Mouse (Mus musculus) forelimb bud, embryonic 11.5 days (tissue): Measurements from ENCODE around the gene Pdia4.
A peak's percentile ranks its signal among the peaks of the same experiment; 100 is the strongest.
"Not testable (repeated sequence)": the region's sequence is repeated elsewhere in the genome, so short reads cannot be mapped to it uniquely, and the experiment has no call there.

Source experiments
- DNase-seq: peaks from one replicate; pipeline ENCODE4 v3.0.0-alpha.2; 2012; ENCODE audit warnings: low read depth, low spot score

The Pdia4 gene

DNA sequence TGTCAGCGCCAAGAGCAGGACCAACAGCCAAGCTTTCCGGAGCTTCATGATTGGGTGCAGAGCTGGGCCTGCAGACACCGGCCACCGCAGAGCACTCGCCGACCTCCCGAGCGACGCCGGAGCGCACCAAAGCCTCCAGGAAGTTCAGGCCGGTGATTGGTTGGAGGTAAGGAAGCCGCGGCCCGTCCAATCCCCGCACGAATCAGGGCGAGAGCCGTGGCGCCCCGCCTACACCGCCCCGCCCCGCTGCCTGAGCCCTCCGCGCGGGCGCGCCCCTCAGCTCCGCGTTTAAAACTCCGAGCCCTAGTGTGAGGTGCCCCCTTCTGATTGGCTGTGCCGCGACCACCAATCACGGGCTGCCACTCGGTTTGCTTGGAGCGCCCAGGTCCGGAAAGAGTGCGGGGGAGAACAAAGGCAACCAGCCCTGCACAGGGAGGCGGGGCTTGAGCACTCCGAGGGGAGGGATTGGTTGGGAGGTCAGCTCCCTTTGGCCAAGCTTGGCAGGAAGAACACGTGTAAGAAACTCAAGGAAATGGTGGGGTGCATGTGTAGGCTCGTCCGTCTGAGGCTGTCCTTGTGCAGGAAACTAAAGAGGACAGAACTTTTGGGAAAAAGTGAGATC, at the start of gene Pdia4:
Gene Pdia4 (minus strand): TSS at position 174 of the 622 bp plus-strand sequence.
- DNase-seq: peak; percentile 99

DNA sequence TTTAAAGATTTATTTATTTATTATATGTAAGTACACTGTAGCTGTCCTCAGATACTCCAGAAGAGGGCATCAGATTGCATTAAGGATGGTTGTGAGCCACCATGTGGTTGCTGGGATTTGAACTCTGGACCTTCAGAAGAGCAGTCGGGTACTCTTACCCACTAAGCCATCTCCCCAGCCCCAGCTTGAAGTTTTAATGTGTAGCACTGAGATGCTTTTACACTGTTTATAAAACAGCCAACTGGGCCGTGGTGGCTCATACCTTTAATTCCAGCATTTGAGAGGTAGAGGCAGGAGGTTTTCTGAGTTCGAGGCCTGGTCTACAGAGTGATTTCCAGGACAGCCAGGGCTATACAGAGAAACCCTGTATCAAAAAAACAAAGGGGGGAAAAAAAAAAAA, 44.5 kb upstream of the Pdia4 start:
- not testable (repeated sequence) for DNase-seq

DNA sequence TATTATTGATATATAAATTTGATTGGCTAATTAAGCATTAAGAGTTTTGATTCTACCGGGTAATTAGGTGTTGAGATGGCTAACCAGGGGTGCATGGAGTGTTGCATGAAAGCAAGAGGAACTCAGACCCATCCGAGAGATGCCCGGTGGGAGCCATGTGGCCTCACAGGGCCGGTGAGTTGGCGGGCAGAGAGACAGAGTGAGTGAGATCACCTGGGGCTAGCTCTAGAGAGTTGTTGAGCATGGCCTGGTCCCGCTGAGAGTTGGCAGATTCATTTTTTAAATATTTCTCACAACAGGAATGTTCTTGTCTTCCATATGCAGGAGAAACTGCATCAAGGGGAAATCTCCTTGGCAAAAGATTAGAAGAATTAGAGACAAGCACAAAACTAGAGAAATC, 44.0 kb upstream of the Pdia4 start:
- no peak for DNase-seq

DNA sequence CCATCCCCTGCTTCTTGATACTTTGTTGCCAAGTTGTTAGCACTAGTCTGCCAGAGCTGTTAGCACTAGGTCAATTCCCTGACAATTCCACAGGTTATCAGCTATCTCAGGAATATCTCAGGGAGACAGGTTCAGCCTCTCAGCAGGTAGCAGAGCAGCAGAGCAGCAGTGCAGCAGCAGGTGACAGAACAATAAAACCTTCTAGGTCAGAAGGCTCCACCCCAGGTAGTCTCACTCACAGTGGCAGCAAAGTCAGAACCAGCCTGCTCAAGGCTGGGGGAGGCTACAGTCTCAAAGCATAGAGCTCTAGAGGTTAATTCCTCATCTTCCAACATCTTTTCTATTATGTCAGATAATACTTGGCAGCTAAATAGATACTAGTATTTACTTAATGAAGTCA, 32.5 kb upstream of the Pdia4 start:
- DNase-seq: no peak

DNA sequence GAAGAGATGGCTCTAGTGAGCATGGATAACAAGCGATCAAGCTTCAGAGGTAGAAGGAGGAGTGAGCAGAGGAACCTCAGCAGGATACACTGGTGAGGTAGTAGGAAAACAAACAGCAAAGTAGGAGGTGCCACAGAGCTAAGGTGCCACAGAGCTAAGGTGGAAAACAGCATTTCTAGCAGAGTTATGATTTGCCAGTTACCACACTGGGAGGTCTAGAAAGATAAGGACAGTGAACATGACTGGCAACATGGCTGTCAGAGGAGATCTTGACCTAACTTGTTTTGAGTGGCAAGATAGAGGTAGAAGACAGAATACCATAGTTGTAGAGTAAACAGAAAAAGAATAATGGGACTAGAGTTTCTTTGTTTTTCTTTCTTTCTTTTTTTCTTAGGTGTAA, 29.1 kb upstream of the Pdia4 start:
- no peak for DNase-seq

DNA sequence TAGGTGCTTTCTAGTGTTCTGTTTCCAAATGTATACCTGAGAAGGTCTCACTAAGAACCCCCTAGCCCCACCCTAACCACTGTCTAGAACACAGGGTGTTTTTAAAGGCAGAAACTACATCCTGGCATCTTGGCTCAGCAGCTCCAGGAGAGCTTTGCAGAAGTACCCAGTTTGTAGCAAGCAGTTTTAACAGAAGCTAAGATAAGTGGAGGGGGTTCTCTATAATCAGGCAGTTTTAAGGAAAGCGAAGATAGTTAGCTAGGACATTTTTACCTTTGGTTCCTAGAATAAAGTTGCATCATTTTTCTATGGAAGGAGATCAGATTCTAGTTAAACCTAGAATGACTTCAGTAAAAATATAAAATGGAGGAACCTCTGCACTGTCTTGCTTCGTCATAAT, 28.6 kb upstream of the Pdia4 start:
- no peak for DNase-seq

DNA sequence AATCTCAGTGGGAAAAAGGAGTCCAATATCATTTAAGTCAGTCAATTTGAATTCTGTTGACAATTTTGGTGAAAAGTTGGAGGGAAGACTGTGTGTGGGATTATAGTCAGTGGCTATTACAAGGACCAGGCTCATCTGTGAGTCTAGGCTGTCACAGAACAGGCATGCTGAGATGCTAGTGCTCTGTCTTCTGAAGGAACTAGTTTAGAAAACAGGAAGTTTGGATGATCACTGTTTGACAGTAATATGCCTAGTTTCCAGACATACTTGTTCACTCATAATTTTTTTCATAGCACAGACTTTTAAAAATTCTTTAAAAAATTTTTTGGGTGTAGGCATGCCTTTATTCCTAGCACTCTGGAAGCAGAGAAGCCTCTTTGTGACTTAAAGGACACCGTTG, 27.8 kb upstream of the Pdia4 start:
- DNase-seq: no peak

DNA sequence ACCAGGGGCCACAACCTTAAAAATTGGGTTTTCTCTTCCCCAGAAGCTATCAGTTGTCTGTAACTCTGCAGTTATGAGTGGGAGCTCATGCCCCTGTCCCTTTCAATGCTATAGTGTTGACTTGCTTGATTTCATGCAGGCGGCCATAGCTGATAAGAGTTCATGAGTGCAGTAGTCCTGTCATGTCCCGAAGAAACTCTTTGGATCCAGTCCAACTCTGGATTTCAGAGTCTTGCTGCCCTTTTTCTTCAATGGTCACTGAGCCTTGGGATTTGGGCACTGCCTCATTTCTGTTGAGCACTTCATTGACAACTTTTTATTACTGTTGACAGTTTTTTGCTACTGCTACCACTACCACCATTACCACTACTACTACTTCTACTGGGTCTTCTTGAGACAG, 24.4 kb upstream of the Pdia4 start:
- no peak for DNase-seq

DNA sequence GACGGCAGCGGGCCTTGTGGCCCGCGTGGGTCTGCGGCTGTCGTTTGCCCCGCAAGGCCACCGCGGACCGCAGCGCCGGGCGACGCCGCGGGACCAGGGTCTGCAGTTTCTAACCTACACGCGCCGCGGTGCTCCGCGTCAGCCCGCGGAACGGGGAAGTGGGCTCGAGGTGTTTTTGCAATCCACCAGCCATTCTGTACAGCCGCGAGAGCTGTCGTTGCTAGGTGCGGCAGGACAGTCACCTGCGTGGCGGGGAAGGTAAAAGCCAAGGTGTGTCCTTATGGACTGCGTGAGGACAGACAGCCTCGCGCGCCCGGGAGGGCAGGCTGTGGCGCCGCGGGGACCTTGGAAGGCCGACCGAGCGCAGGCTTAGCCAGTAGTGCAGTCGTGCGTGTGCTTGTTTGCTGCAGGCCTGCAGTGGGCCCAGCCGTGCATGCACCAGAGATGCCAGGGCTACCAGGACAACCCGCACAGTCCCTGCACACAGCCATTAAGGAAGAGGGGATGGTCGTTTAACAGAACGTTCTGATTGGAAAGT, 22.8 kb upstream of the Pdia4 start:
- DNase-seq: peak; percentile 43

DNA sequence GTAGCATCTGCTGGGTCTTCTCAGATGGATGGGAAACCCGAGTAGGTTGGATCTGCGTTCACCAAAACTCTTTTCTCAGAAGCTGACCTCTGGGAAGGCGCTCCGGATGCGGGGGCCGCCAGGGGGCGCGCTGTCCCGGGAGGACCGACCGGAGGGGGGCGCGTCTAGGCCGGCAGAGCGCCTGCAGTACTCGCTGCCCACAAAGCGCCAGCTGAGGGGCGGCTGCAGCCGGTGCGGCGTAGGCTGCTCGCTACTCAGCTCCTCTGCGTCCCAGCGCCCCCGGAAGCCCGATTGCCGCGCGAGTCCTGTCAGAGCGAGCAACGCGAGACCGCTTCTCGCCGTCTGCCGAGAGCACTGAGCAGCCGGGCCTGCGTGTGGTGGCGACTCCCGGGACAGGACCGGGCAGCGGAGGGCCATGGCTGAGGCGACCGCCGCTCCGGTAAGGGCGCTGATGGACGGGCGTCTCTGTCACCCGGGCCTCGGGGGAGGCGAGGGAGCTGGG, 22.3 kb upstream of the Pdia4 start, which contains the start of gene Zfp398:
Gene Zfp398 (plus strand): TSS at position 180 of the 502 bp plus-strand sequence.
- DNase-seq: peak; percentile 93

DNA sequence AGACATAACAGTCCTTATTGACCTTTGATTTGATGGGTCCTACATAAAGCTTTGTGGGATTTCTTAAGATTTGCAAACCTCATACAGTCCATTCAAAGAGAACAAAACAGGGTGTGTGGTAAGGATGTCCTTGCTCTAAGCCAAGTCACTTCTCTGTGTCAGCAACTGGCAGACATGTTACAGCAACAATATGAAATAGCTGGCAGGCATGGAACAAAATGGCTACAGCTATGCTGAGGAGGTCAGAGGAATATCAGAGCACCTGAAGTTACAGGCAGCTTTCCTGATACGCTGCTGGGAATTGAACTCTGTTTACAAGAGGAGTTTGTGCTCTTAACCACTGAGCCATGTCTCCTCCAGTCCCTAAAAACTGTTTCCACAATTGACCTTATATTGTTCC, 19.0 kb upstream of the Pdia4 start:
- DNase-seq: no peak

DNA sequence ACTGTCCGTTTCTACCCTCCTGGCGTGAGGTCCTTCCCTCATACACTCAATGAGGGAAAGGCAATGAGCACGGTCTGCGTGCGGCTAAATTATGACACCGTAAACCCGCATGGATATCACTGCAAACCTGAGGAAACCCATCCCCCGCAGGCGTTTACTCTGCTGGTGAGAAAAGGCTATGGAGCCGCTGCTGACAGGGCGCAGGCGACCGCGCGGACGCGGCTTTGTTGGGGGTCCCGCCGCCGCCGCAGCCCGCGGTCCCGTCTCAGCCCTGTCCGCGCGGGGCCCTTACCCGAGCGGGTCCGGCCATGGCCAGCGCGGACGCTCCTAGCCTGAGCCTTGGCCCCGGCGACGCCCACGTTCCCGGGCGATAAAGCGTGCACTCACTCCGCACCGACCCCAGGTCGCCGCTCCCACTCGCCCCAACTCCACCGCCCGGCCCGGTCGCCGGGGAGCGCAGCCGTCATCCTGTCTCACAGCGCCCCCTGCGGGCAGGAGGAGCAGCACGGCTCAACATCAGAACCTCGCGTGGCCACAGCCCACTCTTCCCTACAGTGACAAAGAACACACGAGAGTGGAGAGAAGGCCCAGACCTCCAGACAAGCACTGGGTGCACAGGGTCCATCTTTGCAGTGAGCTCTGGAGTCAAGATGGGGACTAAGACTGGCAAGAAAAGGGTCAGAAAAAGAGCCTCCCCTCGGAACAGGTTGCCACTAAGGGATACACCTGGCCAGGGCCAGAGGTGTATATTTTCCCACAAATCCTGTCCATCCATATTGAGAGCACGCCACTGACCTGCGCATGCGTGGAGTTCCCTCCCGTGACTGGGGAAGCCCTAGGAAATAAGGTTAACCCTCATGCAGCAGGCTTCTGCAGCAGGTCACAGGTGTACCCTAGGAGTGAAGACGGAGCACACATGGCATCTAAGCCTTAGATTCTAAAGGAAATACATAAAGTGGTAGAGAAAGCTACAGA, 17.2 kb upstream of the Pdia4 start, which contains the start of gene Zfp786:
Gene Zfp786 (minus strand): TSS at position 764 of the 975 bp plus-strand sequence.
- DNase-seq: peak; percentile 90

DNA sequence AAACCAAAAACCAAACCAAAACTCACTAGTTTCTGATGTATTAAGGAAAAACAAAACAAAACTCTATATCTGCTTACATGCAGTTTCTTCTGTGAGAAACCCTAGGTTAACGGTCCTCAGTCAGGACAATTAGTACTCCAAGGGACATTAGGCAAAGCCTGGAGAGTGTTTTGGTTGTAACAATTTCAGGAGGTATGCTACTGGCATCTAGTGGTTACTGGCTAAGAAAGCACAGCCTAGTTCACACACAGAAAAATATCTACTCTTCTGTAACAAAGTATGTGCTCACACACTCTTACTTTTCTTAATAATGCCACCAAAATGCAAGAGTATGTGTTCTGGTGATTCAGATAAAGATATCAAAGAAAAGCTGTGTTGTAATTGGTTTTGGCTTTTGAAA, 15.7 kb upstream of the Pdia4 start:
- no peak for DNase-seq

DNA sequence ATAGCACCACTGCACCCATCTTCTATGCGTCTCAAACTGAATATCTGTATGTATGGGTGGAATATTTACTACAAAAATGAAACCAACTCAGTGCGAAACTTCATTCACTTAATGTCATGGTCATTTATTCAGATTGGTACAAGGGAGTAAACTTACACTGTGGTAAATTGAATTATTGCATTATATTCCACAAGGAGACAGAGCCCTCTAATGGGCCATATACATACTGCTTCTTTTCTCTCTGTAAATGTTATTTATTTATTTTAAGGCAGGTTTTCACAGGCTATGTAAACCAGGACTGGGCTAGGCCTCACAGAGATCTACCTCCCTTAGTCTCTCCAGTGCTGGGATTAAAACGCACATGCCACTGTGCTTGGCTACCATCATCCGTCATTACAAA, 14.2 kb upstream of the Pdia4 start:
- DNase-seq: no peak

DNA sequence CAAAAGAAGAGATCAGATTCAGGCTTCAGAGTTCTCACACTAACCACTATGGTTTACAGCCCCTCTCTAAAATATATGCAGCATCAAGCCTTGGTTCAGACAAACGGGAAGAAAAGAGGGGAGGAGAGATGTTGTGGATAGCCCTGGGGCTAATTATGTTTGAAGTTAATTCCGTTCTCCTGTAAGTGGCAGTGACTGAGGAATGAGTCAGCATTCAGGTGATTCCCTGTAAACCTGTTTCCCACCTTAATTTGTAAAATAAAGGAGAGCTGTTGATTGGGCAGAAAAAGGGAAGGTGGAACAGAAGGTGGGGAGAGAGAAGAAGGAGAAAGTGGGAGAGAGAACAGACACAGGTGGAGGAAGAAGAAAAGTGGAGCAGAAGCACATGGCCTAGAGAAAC, 11.0 kb upstream of the Pdia4 start:
- DNase-seq: no peak

DNA sequence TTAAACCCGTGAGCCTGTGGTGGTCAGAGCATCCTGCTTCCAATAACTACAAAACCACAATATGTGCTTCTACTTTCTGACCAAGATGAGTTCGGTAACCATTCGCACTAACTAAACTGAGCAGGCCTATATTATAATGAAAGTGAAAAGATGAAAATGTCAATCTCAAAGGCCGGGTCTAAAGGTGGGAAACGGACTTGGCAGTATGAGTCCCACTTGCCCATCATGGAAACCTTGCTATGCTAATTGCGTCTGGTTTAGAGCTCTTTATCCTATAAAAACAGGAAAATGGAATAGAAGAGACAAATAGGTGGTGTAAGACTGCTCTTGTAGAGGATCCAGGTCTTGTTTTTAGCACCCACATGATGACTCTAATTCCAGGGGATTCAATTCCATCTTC, 8.5 kb upstream of the Pdia4 start:
- no peak for DNase-seq

DNA sequence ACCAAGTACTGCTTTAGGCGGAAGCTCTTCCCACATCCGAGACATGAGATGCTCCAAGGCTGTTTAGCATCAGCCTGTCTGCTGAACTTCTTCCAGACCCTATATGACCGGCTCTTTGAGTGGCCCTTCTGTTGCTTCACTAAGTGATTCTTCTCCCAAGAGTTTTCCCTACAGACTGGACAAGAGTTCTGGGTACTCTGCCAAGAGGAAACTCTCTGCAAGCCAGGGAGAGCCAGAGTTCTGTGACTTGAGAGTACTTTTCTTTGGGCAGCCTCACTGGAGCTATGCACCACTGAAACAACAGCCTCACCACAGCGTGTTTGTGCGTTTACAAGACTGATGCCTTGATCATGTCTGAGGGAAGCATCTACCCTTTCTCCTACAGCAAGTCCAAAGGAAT, 8.0 kb upstream of the Pdia4 start:
- DNase-seq: no peak

DNA sequence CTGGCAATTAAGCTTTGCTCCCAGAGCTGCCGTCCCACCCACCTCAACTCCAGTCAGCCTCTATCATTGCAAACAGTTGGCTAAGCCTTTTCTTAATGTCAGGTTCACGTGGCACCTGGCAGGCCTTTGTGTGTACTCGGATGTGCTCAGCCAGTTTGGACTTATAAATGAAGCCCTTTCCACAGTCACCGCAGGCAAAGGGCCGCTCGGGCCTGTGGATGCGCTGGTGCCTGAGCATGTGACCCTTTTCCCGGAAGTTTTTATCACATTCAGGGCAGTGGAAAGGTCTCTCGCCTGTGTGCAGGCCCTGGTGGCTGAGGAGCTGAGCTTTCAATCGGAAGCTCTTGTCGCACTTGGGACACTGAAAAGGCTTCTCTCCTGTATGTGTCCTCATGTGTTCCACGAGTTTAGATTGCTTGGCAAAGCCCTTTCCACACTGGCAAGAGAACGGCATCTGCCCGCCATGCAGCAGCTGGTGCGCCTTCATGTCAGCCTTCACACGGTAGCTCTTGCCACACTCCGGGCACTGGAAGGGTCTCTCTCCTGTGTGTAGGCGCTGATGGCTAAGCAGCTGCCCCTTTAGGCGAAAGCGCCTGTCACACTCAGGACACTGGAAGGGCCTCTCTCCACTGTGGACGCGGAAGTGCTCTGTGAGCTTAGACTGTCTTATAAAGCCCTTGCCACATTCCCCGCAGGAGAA, 6.5 kb upstream of the Pdia4 start:
- DNase-seq: no peak

DNA sequence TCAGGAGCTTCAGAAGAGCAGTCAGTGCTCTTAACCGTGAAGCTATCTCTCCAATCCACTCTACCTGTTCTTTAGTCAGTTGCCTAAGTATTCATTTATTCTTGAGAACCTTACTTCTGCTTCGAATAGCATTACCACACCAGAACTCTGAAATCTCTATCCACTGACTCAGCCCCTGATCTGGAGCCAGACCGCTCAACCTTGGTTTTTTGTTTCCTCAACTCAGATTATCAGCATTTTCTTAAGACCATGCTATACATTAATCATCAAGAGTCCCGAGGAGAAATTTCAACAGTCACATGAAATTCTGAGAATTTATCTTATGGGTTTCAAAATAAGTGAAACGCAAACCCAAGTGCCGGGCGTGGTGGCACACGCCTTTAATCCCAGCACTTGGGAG, 5.5 kb upstream of the Pdia4 start:
- no peak for DNase-seq

DNA sequence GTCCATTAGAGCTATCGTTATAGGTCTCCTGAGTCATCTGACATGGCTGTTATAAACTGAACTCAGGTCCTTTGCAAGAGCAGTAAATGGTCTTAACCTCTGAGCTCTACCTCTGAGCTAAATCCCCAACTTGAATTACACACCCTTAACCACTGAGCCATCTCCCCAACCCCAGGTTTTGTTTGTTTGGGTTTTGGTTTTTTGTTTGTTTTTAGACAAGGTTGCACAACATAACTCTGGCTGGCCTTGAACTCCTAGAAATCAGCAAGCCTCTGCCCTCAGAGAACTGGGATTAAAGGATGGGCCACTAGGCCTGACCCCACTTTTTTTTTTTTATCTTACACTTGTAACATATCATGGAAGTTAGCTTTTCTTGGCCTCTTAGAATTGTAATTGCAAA, 2.9 kb upstream of the Pdia4 start:
- DNase-seq: no peak

DNA sequence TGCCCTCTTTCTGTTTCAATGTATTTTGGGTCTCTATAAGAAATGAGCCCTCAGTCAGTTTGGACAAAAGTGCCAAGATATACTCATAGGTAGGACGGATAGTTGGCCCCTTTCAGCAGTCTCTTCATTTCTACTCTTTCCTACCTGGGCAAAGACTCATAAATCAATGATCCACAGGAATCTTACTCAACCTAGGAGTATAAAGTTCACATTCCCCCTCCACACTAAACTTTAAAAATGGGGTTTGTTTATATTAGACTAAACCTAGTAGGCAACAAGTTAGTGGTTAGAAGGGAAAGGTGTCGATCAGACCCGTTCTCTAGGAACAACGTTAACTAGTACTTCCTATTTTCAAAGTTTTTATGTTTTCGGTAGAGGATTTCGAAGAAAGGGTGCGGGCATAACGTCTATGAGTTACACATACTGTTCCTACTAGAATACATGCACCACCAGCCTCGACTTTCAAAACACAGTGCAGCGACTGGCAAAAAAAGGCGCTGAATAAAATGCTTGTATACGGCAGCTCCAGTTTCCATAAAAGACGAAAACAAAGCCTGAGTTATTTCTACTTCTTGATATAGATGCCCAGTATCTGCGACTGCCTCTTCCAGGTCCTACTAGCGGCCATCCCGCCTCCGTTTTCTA, 837 bp downstream of the Pdia4 start:
- no peak for DNase-seq
